Mouse (Mus musculus): ENCODE data around the gene S1pr2. TPM values are rescaled to one million over a fixed set of nuclear protein-coding genes. Genes with fewer than 3 reads are reported as not detected.

The S1pr2 gene
- 10.3 TPM for polyA plus RNA-seq (2017; shearing (Covaris generic))

GRCm38 (mm10) chr9:20976216-20976960 lies at the start of gene S1pr2:
TSS of gene S1pr2 (minus strand) at chr9:20976781.

DNA sequence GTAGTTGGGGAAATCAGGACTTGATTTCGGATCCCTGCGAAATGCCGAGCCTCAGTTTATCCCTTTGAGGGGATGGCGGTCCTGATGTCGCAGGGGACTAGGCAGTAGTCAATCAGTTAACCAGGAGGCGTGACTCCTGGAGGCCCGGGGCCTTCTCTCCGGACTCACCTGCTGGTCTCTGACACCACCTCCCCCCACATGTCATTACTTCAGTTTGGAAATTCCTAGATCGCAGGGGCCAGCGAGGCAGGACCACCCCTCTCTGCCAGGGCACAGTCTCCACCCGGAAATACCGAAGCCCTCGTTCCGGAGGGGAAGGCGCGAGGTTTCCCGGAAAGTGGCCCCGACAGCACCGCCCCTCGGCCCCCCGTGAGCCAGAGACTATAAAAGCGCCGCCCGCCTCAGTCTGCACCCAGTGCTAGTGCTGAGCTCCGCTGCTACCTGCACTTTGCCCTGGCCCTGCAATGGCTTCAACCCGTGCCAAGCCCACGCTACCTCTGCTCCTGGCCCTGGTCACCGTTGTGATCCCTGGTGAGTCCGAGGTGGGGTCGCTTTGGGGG lies 39.1 kb upstream of the S1pr2 start, which contains the start of gene Icam1:
TSS of gene Icam1 (plus strand) at position 415 of the 560 bp plus-strand sequence.

DNA sequence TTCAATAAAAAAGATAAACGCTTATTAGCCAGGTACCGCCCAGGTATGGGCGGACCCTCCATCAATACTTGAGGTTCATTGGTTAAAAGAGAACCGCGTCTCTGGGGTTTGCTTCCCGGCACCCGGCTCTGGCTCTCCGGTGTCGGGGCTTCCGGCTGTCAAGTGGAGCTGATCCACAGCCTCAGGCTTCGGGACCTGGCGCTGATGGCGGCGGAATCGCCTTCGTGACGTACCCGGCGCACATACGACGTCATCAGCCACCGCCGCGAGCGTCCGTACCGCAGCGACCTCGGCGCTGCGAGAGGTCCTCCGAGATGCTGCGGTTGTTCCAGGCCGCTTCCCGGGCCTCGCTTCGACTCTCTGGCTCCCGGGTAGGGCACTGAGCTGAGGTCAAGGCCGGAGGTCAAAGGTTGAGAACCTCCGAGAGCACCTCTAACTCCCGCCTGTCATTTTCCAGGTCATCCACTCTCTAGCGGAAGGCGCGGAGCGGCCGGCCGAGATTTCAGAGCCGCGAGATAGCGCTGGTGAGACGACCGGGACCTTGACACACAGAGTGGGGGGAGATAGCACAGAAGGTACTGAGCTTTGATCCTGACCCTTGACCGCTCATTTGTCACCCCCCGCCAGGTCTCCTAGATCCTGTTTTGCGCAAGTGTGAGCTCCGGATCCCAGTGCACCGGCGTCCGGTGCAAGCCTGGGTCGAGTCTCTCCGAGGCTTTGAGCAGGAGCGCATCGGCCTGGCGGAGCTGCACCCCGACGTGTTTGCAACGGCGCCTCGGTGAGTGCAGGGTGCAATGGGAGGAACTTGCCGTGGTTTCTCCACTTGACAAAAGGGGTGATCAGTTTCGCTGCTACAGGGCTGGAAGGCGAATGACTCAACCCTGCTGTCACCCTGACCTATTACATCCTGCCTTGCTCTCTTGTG lies 26.3 kb upstream of the S1pr2 start, which contains the start of gene Mrpl4:
TSS of gene Mrpl4 (plus strand) at position 112 of the 925 bp plus-strand sequence.

DNA sequence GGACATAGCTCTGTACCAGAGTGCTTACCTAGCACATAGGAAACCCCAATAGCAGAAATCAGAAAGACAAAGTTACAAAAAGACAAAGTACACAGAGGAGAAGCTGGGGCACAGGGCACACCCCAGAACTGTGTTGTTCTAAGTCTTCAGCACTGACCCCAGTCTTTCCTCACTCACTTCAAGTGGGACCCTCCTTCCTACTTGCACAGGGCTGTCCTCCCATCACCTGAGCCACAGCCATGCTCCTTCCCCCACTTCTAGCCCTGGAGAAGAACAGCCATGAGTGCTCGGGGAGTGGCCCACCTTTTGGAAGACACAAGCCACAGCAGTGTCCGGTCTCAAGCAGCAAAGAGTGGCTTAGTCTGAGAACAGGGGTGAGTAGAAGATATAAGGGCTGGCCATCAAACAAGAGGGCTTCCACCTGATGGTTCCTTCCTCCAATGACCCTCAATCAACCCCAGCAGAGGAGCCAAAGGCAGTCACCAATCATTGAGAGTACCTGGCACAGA lies 17.1 kb downstream of the S1pr2 start, which contains the start of gene Dnmt1:
TSS of gene Dnmt1 (minus strand) at position 459 of the 509 bp plus-strand sequence.

Other genes starting within 250 kb of the S1pr2 start
- gene Olfm2, start 230.4 kb downstream of the S1pr2 start, polyA plus RNA-seq (2017; shearing (Covaris generic)) = 0.27 TPM
- gene Col5a3, start 161.7 kb downstream of the S1pr2 start, polyA plus RNA-seq (2017; shearing (Covaris generic)) = not detected
- not detected for gene Rdh8, start 158.3 kb downstream of the S1pr2 start, polyA plus RNA-seq (2017; shearing (Covaris generic))
- gene A230050P20Rik, start 108.1 kb downstream of the S1pr2 start, polyA plus RNA-seq (2017; shearing (Covaris generic)) = 33.1 TPM
- gene Angptl6, start 97.1 kb downstream of the S1pr2 start, polyA plus RNA-seq (2017; shearing (Covaris generic)) = 1.1 TPM
- 97.3 TPM for gene Ppan, start 88.6 kb downstream of the S1pr2 start, polyA plus RNA-seq (2017; shearing (Covaris generic))
- 332 TPM for gene Eif3g, start 78.2 kb downstream of the S1pr2 start, polyA plus RNA-seq (2017; shearing (Covaris generic))
- 67.8 TPM for gene Dnmt1, start 16.9 kb downstream of the S1pr2 start, polyA plus RNA-seq (2017; shearing (Covaris generic))
- gene Mrpl4, start 26.0 kb upstream of the S1pr2 start, polyA plus RNA-seq (2017; shearing (Covaris generic)) = 101 TPM
- 268 TPM for gene Icam1, start 39.2 kb upstream of the S1pr2 start, polyA plus RNA-seq (2017; shearing (Covaris generic))
- 1.4 TPM for gene Icam4, start 52.6 kb upstream of the S1pr2 start, polyA plus RNA-seq (2017; shearing (Covaris generic))
- not detected for gene Icam5, start 55.3 kb upstream of the S1pr2 start, polyA plus RNA-seq (2017; shearing (Covaris generic))
- 0.73 TPM for gene Zglp1, start 90.3 kb upstream of the S1pr2 start, polyA plus RNA-seq (2017; shearing (Covaris generic))
- gene Gm49373, start 96.3 kb upstream of the S1pr2 start, polyA plus RNA-seq (2017; shearing (Covaris generic)) = not detected
- 47.1 TPM for gene Fdx1l, start 96.8 kb upstream of the S1pr2 start, polyA plus RNA-seq (2017; shearing (Covaris generic))
- gene Gm38431, start 115.2 kb upstream of the S1pr2 start, polyA plus RNA-seq (2017; shearing (Covaris generic)) = 6.2 TPM
- gene Raver1, start 115.2 kb upstream of the S1pr2 start, polyA plus RNA-seq (2017; shearing (Covaris generic)) = 53.3 TPM
- 65.3 TPM for gene Tyk2, start 154.5 kb upstream of the S1pr2 start, polyA plus RNA-seq (2017; shearing (Covaris generic))
- 320 TPM for gene Cdc37, start 173.2 kb upstream of the S1pr2 start, polyA plus RNA-seq (2017; shearing (Covaris generic))
- gene Pde4a, start 188.9 kb upstream of the S1pr2 start, polyA plus RNA-seq (2017; shearing (Covaris generic)) = 3.4 TPM